Mouse (Mus musculus) small intestine, adult 10 weeks (tissue): ENCODE results near the gene Gm11634. TPM values are rescaled to one million over a fixed set of nuclear protein-coding genes. Genes with fewer than 3 reads are reported as not detected.

Experiments
- polyA plus RNA-seq: library from polyadenylated mRNA; stranded (reverse); fragments of 350-450 nt; fragmentation: Illumina TruSeq; extraction: RNeasy Lipid Tissue Mini Kit (QIAGEN cat#74804); gene quantifications from one replicate; pipeline ENCODE4 v1.2.3, GENCODE M21; 2014; ENCODE audit warnings: low replicate concordance

The Gm11634 gene
- polyA plus RNA-seq = not detected

GRCm38 (mm10) chr11:101599156-101599555 lies at the start of gene Gm11634:
Gene Gm11634, minus strand, starts transcription at chr11:101599256.

GRCm38 (mm10) chr11:101626995-101627856 lies 28.2 kb upstream of the Gm11634 start, which contains the start of gene Rdm1:
Gene Rdm1, plus strand, starts transcription at chr11:101627195.

GRCm38 (mm10) chr11:101582054-101583035 lies 16.7 kb downstream of the Gm11634 start, which contains the start of gene Tmem106a:
Gene Tmem106a, plus strand, starts transcription at chr11:101582242.

GRCm38 (mm10) chr11:101551751-101552475 lies 47.1 kb downstream of the Gm11634 start, which contains the start of the genes Brca1 and Nbr1:
Gene Brca1, minus strand, starts transcription at chr11:101551955.
Gene Nbr1, plus strand, starts transcription at chr11:101552149.

Other genes starting within 250 kb of the Gm11634 start
- gene G6pc, start 231.7 kb downstream of the Gm11634 start, polyA plus RNA-seq = 126 TPM
- gene Aarsd1, start 181.6 kb downstream of the Gm11634 start, polyA plus RNA-seq = 2.6 TPM
- gene Gm27029, start 174.5 kb downstream of the Gm11634 start, polyA plus RNA-seq = 0.33 TPM
- 2.7 TPM for gene Rundc1, start 174.2 kb downstream of the Gm11634 start, polyA plus RNA-seq
- gene Ptges3l, start 173.9 kb downstream of the Gm11634 start, polyA plus RNA-seq = 0.30 TPM
- 50.2 TPM for gene Rpl27, start 157.0 kb downstream of the Gm11634 start, polyA plus RNA-seq
- gene Ifi35, start 150.8 kb downstream of the Gm11634 start, polyA plus RNA-seq = 4.6 TPM
- 14.3 TPM for gene Rnd2, start 134.3 kb downstream of the Gm11634 start, polyA plus RNA-seq
- 1.1 TPM for gene Vat1, start 133.0 kb downstream of the Gm11634 start, polyA plus RNA-seq
- 5.6 TPM for gene Brca1, start 47.3 kb downstream of the Gm11634 start, polyA plus RNA-seq
- gene Nbr1, start 47.1 kb downstream of the Gm11634 start, polyA plus RNA-seq = 182 TPM
- 38.4 TPM for gene Tmem106a, start 17.0 kb downstream of the Gm11634 start, polyA plus RNA-seq
- not detected for gene Rdm1, start 27.9 kb upstream of the Gm11634 start, polyA plus RNA-seq
- gene Arl4d, start 66.3 kb upstream of the Gm11634 start, polyA plus RNA-seq = 6.6 TPM
- 13.2 TPM for gene Dhx8, start 133.7 kb upstream of the Gm11634 start, polyA plus RNA-seq
- not detected for gene Etv4, start 186.1 kb upstream of the Gm11634 start, polyA plus RNA-seq